Mouse (Mus musculus): ENCODE data around the gene Fdx1l. TPM values are rescaled to one million over a fixed set of nuclear protein-coding genes. Genes with fewer than 3 reads are reported as not detected.

Fdx1l gene
- polyA plus RNA-seq, 1 experiment from 2014 or later, result 74.4 TPM

GRCm38 (mm10) chr9:21034481-21035085 lies 38.8 kb downstream of the Fdx1l start:
- Histone ChIP-seq H3K4me2 (ENCODE audit: low read length) (no peak overlapping the region), H3K4me1 (replicated peaks; ENCODE audit: control insufficient read depth, insufficient read depth, low read length) (peaks cover 36% of the 10 kb centered on the region), H3K4me3 (ENCODE audit: low read depth, low read length) (no peak overlapping the region), H3K27me3 (replicated peaks; ENCODE audit: control insufficient read depth, insufficient read depth, low read length) (peaks cover 90% of the 10 kb centered on the region), H3K36me3 (ENCODE audit: control insufficient read depth, insufficient read depth, low read length) (no peaks in the 10 kb centered on the region), H3K9me3 (ENCODE audit: control insufficient read depth, low read length) (no peaks in the 10 kb centered on the region), H3K9ac (ENCODE audit: low read length) (no peak overlapping the region), H3K27ac (ENCODE audit: low read depth) (no peak overlapping the region)
- ATAC-seq (replicated peaks; ENCODE audit: low FRiP score, low TSS enrichment, low read depth) (no peak), DNase-seq (ENCODE audit: low spot score) (peak; percentile 56)
- WGBS, result 4% methylated on average over 17 of the region's 17 CpGs

- Histone ChIP-seq H3K4me1 (replicated peaks; ENCODE audit: control insufficient read depth, insufficient read depth, low read length) (peaks cover 43% of the 10 kb centered on the region), H3K27ac (ENCODE audit: low read depth) (no peak overlapping the region), H3K36me3 (ENCODE audit: control insufficient read depth, insufficient read depth, low read length) (no peaks in the 10 kb centered on the region), H3K4me2 (ENCODE audit: low read length) (peak overlapping the region; percentile 91), H3K9ac (ENCODE audit: low read length) (0 out of 2 replicates have a peak overlapping the region, but pooled peaks have one; percentile 16), H3K27me3 (replicated peaks; ENCODE audit: control insufficient read depth, insufficient read depth, low read length) (peaks cover 82% of the 10 kb centered on the region), H3K4me3 (ENCODE audit: low read depth, low read length) (peak overlapping the region; percentile 48), H3K9me3 (ENCODE audit: control insufficient read depth, low read length) (no peaks in the 10 kb centered on the region)
- peak; percentile 93 for DNase-seq (ENCODE audit: low spot score)
- under 1% methylated on average over 34 of the region's 34 CpGs for WGBS
- peak; percentile 62 for ATAC-seq (replicated peaks; ENCODE audit: low FRiP score, low TSS enrichment, low read depth)
These were observed 40.3 kb downstream of the Fdx1l start for GRCm38 (mm10) chr9:21033136-21033535.

GRCm38 (mm10) chr9:21032491-21032890 lies 40.9 kb downstream of the Fdx1l start:
- WGBS, result 3% methylated on average over 7 of the region's 7 CpGs
- Histone ChIP-seq H3K4me3 (ENCODE audit: low read depth, low read length) (peak overlapping the region; percentile 48), H3K36me3 (ENCODE audit: control insufficient read depth, insufficient read depth, low read length) (no peaks in the 10 kb centered on the region), H3K9ac (ENCODE audit: low read length) (no peak overlapping the region), H3K4me1 (replicated peaks; ENCODE audit: control insufficient read depth, insufficient read depth, low read length) (peaks cover 38% of the 10 kb centered on the region), H3K9me3 (ENCODE audit: control insufficient read depth, low read length) (no peaks in the 10 kb centered on the region), H3K4me2 (ENCODE audit: low read length) (peak overlapping the region; percentile 98), H3K27me3 (replicated peaks; ENCODE audit: control insufficient read depth, insufficient read depth, low read length) (peaks cover 75% of the 10 kb centered on the region), H3K27ac (ENCODE audit: low read depth) (no peak overlapping the region)
- no peak for ATAC-seq (replicated peaks; ENCODE audit: low FRiP score, low TSS enrichment, low read depth)
- DNase-seq (ENCODE audit: low spot score), result no peak

GRCm38 (mm10) chr9:21031896-21032351 lies 41.5 kb downstream of the Fdx1l start, which contains the start of gene Icam5:
Icam5 (plus strand) TSS chr9:21032073.
- no peak for DNase-seq (ENCODE audit: low spot score)
- Histone ChIP-seq H3K9me3 (ENCODE audit: control insufficient read depth, low read length) (no peaks in the 10 kb centered on the region), H3K27ac (ENCODE audit: low read depth) (no peak within 1 kb of the TSS), H3K4me2 (ENCODE audit: low read length) (peak within 1 kb of the TSS; percentile 98), H3K27me3 (replicated peaks; ENCODE audit: control insufficient read depth, insufficient read depth, low read length) (peaks cover 70% of the 10 kb centered on the region), H3K4me1 (replicated peaks; ENCODE audit: control insufficient read depth, insufficient read depth, low read length) (peaks cover 35% of the 10 kb centered on the region), H3K4me3 (ENCODE audit: low read depth, low read length) (peak within 1 kb of the TSS; percentile 48), H3K9ac (ENCODE audit: low read length) (peak within 1 kb of the TSS; percentile 22; the same call in 1 of the 2 replicates), H3K36me3 (ENCODE audit: control insufficient read depth, insufficient read depth, low read length) (no peaks in the 10 kb centered on the region)
- no peak for ATAC-seq (replicated peaks; ENCODE audit: low FRiP score, low TSS enrichment, low read depth)
- 0% methylated on average over 35 of the region's 35 CpGs for WGBS

GRCm38 (mm10) chr9:21031251-21031895 lies 42.0 kb downstream of the Fdx1l start:
- no peaks in the 10 kb centered on the region for H3K36me3 ChIP-seq (ENCODE audit: control insufficient read depth, insufficient read depth, low read length)
- under 1% methylated on average over 35 of the region's 36 CpGs for WGBS
- H3K9me3 ChIP-seq (ENCODE audit: control insufficient read depth, low read length), result no peaks in the 10 kb centered on the region
- H3K27me3 ChIP-seq (replicated peaks; ENCODE audit: control insufficient read depth, insufficient read depth, low read length), result peaks cover 64% of the 10 kb centered on the region
- peak overlapping the region; percentile 98 for H3K4me2 ChIP-seq (ENCODE audit: low read length)
- DNase-seq (ENCODE audit: low spot score) (peak; percentile 80), ATAC-seq (replicated peaks; ENCODE audit: low FRiP score, low TSS enrichment, low read depth) (peak; percentile 17)
- peak overlapping the region; percentile 43 for H3K4me3 ChIP-seq (ENCODE audit: low read depth, low read length)
- no peak overlapping the region for H3K27ac ChIP-seq (ENCODE audit: low read depth)
- H3K9ac ChIP-seq (ENCODE audit: low read length), result no peak overlapping the region
- peaks cover 35% of the 10 kb centered on the region for H3K4me1 ChIP-seq (replicated peaks; ENCODE audit: control insufficient read depth, insufficient read depth, low read length)

- no peak overlapping the region for H3K9ac ChIP-seq (ENCODE audit: low read length)
- WGBS, result 2% methylated on average over 13 of the region's 13 CpGs
These were observed 42.6 kb downstream of the Fdx1l start for GRCm38 (mm10) chr9:21030781-21031250.

GRCm38 (mm10) chr9:21030055-21030600 lies 43.3 kb downstream of the Fdx1l start:
- peaks cover 52% of the 10 kb centered on the region for H3K27me3 ChIP-seq (replicated peaks; ENCODE audit: control insufficient read depth, insufficient read depth, low read length)
- peak overlapping the region; percentile 98 for H3K4me2 ChIP-seq (ENCODE audit: low read length)
- DNase-seq (ENCODE audit: low spot score), result no peak
- peaks cover 34% of the 10 kb centered on the region for H3K4me1 ChIP-seq (replicated peaks; ENCODE audit: control insufficient read depth, insufficient read depth, low read length)
- H3K9ac ChIP-seq (ENCODE audit: low read length), result no peak overlapping the region
- H3K27ac ChIP-seq (ENCODE audit: low read depth), result no peak overlapping the region
- ATAC-seq (replicated peaks; ENCODE audit: low FRiP score, low TSS enrichment, low read depth), result no peak
- no peaks in the 10 kb centered on the region for H3K9me3 ChIP-seq (ENCODE audit: control insufficient read depth, low read length)
- H3K4me3 ChIP-seq (ENCODE audit: low read depth, low read length), result peak overlapping the region; percentile 43; the same call in 1 of the 2 replicates
- 26% methylated on average over 22 of the region's 22 CpGs for WGBS
- H3K36me3 ChIP-seq (ENCODE audit: control insufficient read depth, insufficient read depth, low read length), result no peaks in the 10 kb centered on the region

More at GRCm38 (mm10) chr9:21030781-21031250, 42.6 kb downstream of the Fdx1l start:
- H3K4me2 ChIP-seq (ENCODE audit: low read length), result peak overlapping the region; percentile 98
- H3K4me3 ChIP-seq (ENCODE audit: low read depth, low read length), result peak overlapping the region; percentile 43
- no peak overlapping the region for H3K27ac ChIP-seq (ENCODE audit: low read depth)
- H3K4me1 ChIP-seq (replicated peaks; ENCODE audit: control insufficient read depth, insufficient read depth, low read length), result peaks cover 35% of the 10 kb centered on the region
- no peaks in the 10 kb centered on the region for H3K36me3 ChIP-seq (ENCODE audit: control insufficient read depth, insufficient read depth, low read length)
- H3K27me3 ChIP-seq (replicated peaks; ENCODE audit: control insufficient read depth, insufficient read depth, low read length), result peaks cover 59% of the 10 kb centered on the region
- DNase-seq (ENCODE audit: low spot score) (peak; percentile 80), ATAC-seq (replicated peaks; ENCODE audit: low FRiP score, low TSS enrichment, low read depth) (peak; percentile 47)
- H3K9me3 ChIP-seq (ENCODE audit: control insufficient read depth, low read length), result no peaks in the 10 kb centered on the region

GRCm38 (mm10) chr9:21029291-21030054 lies 43.9 kb downstream of the Fdx1l start, which contains the start of gene Icam4:
Icam4 (plus strand) TSS chr9:21029373.
- peak; percentile 89 for DNase-seq (ENCODE audit: low spot score)
- Histone ChIP-seq H3K27ac (ENCODE audit: low read depth) (no peak within 1 kb of the TSS), H3K4me3 (ENCODE audit: low read depth, low read length) (peak within 1 kb of the TSS; percentile 27), H3K36me3 (ENCODE audit: control insufficient read depth, insufficient read depth, low read length) (no peaks in the 10 kb centered on the region), H3K27me3 (replicated peaks; ENCODE audit: control insufficient read depth, insufficient read depth, low read length) (peaks cover 45% of the 10 kb centered on the region), H3K9ac (ENCODE audit: low read length) (peak within 1 kb of the TSS; percentile 27; the same call in 1 of the 2 replicates), H3K4me2 (ENCODE audit: low read length) (peak within 1 kb of the TSS; percentile 98), H3K9me3 (ENCODE audit: control insufficient read depth, low read length) (no peaks in the 10 kb centered on the region), H3K4me1 (replicated peaks; ENCODE audit: control insufficient read depth, insufficient read depth, low read length) (peaks cover 29% of the 10 kb centered on the region)
- 3% methylated on average over 37 of the region's 37 CpGs for WGBS
- peak; percentile 17; the same call in 1 of the 2 replicates for ATAC-seq (replicated peaks; ENCODE audit: low FRiP score, low TSS enrichment, low read depth)

All from intestine, embryonic 14.5 days (tissue).